Mouse (Mus musculus) liver, embryonic 16.5 days (tissue): ENCODE data around the gene Ap2s1. TPM values are rescaled to one million over a fixed set of nuclear protein-coding genes. Genes with fewer than 3 reads are reported as not detected.

Experiments
- ATAC-seq: fragments of 200-750 bp; cut with Nextera tagmentation; 2 replicates; pipeline ENCODE4 v1.8.0; 2017; ENCODE audit warnings: low read depth, mild to moderate bottlenecking, moderate number of reproducible peaks, moderate library complexity
- H3K27ac ChIP-seq: fragments of 300-500 bp; sonication (generic); 2 replicates; pipeline ENCODE4 v1.5.1; 2014; ENCODE audit warnings: mild to moderate bottlenecking, low read length
- H3K27me3 ChIP-seq: fragments of 300-500 bp; sonication (generic); 2 replicates; pipeline ENCODE4 v1.6.1; 2014; ENCODE audit warnings: low read depth, low read length, mixed read lengths; ENCODE audit not compliant: control insufficient read depth, insufficient read depth
- H3K36me3 ChIP-seq: fragments of 300-500 bp; sonication (generic); 2 replicates; pipeline ENCODE4 v1.6.1; 2014; ENCODE audit warnings: mild to moderate bottlenecking; ENCODE audit not compliant: control insufficient read depth, insufficient read depth
- H3K4me1 ChIP-seq: fragments of 300-500 bp; sonication (generic); 2 replicates; pipeline ENCODE4 v1.6.1; 2014; ENCODE audit warnings: low read depth, low read length, mixed read lengths; ENCODE audit not compliant: control insufficient read depth
- H3K4me2 ChIP-seq: fragments of 300-500 bp; sonication (generic); 2 replicates; pipeline ENCODE4 v1.6.1; 2014; ENCODE audit warnings: low read depth, low read length, mixed read lengths
- H3K4me3 ChIP-seq: fragments of 300-500 bp; sonication (generic); 2 replicates; pipeline ENCODE4 v1.5.1; 2014; ENCODE audit warnings: low read depth, mild to moderate bottlenecking, low read length
- H3K9ac ChIP-seq: fragments of 300-500 bp; sonication (generic); 2 replicates; pipeline ENCODE4 v1.6.1; 2014; ENCODE audit warnings: low read depth, low read length
- H3K9me3 ChIP-seq: fragments of 300-500 bp; sonication (generic); replicated peaks from 2 replicates; pipeline ENCODE4 v1.6.1; 2016; ENCODE audit warnings: low read length; ENCODE audit not compliant: control insufficient read depth
- WGBS: fragments of 180-500 bp; shearing (Covaris S2); extraction: QIAGEN DNeasy Blood & Tissue Kit; methylation state at CpG from one replicate; pipeline ENCODE4 v1.1.7; 2014; ENCODE audit not compliant: insufficient replicate concordance; 5-methylcytosine and 5-hydroxymethylcytosine counted together
- polyA plus RNA-seq: library from polyadenylated mRNA; unstranded; fragments of >200 nt; fragmentation: Nextera tagmentation; extraction: Ambion mirVana; gene quantifications from 2 replicates; pipeline ENCODE4 v1.2.1, GENCODE M21; 2015

Ap2s1 gene
- polyA plus RNA-seq, 1 experiment from 2014 or later, result 155 TPM

DNA sequence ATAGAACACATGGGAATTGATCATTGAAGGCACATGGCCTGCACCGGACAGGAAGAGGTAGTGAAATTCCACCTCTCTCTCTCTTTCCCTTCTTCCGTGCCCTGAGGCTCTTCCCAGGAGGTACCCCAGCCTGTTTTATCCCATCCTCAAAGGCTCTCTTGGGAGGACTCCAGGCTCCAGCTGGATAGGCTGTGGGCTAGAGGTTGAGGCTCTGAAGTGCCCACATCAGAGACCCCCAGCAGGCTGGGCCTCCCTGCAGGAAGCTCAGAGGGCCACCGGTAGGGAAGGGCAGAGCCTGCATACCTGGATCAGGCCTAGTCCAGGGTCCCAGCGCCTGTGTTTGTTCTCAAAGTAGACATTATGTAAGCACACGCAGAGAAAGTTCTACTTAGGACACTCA lies 23.4 kb downstream of the Ap2s1 start:
- no peaks in the 10 kb centered on the region for H3K36me3 ChIP-seq
- no peak overlapping the region for H3K9ac ChIP-seq
- ATAC-seq, result no peak
- H3K9me3 ChIP-seq, result no peaks in the 10 kb centered on the region
- H3K4me3 ChIP-seq, result no peak overlapping the region
- no peaks in the 10 kb centered on the region for H3K4me1 ChIP-seq
- H3K27ac ChIP-seq, result no peak overlapping the region
- no peaks in the 10 kb centered on the region for H3K27me3 ChIP-seq
- no peak overlapping the region for H3K4me2 ChIP-seq
- 64% methylated on average over 5 of the region's 5 CpGs for WGBS

- H3K9me3 ChIP-seq, result no peaks in the 10 kb centered on the region
- no peak overlapping the region for H3K4me3 ChIP-seq
- H3K27me3 ChIP-seq, result no peaks in the 10 kb centered on the region
- H3K27ac ChIP-seq, result no peak overlapping the region
- no peak overlapping the region for H3K4me2 ChIP-seq
- H3K4me1 ChIP-seq, result no peaks in the 10 kb centered on the region
- 65% methylated on average over 7 of the region's 7 CpGs for WGBS
- no peak overlapping the region for H3K9ac ChIP-seq
- no peaks in the 10 kb centered on the region for H3K36me3 ChIP-seq
- no peak for ATAC-seq
Observed at GRCm38 (mm10) chr7:16763463-16764218, 25.4 kb downstream of the Ap2s1 start.

DNA sequence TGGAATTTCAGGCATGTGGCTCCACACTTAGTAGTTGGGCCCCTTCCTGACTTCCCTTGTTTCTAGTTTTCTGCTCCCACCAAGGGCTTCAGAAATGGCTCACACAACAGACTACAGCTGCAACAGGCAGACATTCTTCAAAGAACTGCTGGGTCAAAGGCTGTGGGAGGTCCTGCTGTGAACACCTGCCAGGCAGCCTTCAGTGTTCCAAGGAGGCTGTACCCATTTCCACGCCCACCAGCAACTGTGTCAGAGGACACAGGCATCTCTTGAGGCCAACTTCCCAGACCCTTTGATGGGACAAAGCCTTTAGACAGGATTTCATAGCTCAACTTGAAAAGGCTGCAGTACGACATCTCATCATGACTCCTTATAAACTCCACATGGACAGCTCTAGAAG lies 28.2 kb downstream of the Ap2s1 start:
- WGBS, result 58% methylated on average over 2 of the region's 2 CpGs
- no peak for ATAC-seq
- H3K4me3 ChIP-seq, result no peak overlapping the region
- no peaks in the 10 kb centered on the region for H3K27me3 ChIP-seq
- no peak overlapping the region for H3K4me2 ChIP-seq
- H3K9me3 ChIP-seq, result no peaks in the 10 kb centered on the region
- no peak overlapping the region for H3K27ac ChIP-seq
- H3K4me1 ChIP-seq, result no peaks in the 10 kb centered on the region
- no peaks in the 10 kb centered on the region for H3K36me3 ChIP-seq
- no peak overlapping the region for H3K9ac ChIP-seq

GRCm38 (mm10) chr7:16775888-16776287 lies 37.7 kb downstream of the Ap2s1 start:
- H3K9ac ChIP-seq, result no peak overlapping the region
- no peak overlapping the region for H3K4me3 ChIP-seq
- ATAC-seq, result no peak
- 41% methylated on average over 5 of the region's 5 CpGs for WGBS
- no peaks in the 10 kb centered on the region for H3K27me3 ChIP-seq
- no peaks in the 10 kb centered on the region; the same call in 1 of the 2 replicates for H3K9me3 ChIP-seq
- peaks cover 7% of the 10 kb centered on the region for H3K4me1 ChIP-seq
- H3K4me2 ChIP-seq, result no peak overlapping the region
- no peaks in the 10 kb centered on the region for H3K36me3 ChIP-seq
- H3K27ac ChIP-seq, result no peak overlapping the region

GRCm38 (mm10) chr7:16780076-16780475 lies 41.9 kb downstream of the Ap2s1 start:
- H3K9me3 ChIP-seq, result no peaks in the 10 kb centered on the region
- H3K27ac ChIP-seq, result no peak overlapping the region
- H3K4me3 ChIP-seq, result no peak overlapping the region
- H3K27me3 ChIP-seq, result no peaks in the 10 kb centered on the region
- H3K4me2 ChIP-seq, result no peak overlapping the region
- peaks cover 22% of the 10 kb centered on the region for H3K4me1 ChIP-seq
- no peak for ATAC-seq
- peaks cover 5% of the 10 kb centered on the region; the same call in 1 of the 2 replicates for H3K36me3 ChIP-seq
- 64% methylated on average over 5 of the region's 5 CpGs for WGBS
- H3K9ac ChIP-seq, result no peak overlapping the region

DNA sequence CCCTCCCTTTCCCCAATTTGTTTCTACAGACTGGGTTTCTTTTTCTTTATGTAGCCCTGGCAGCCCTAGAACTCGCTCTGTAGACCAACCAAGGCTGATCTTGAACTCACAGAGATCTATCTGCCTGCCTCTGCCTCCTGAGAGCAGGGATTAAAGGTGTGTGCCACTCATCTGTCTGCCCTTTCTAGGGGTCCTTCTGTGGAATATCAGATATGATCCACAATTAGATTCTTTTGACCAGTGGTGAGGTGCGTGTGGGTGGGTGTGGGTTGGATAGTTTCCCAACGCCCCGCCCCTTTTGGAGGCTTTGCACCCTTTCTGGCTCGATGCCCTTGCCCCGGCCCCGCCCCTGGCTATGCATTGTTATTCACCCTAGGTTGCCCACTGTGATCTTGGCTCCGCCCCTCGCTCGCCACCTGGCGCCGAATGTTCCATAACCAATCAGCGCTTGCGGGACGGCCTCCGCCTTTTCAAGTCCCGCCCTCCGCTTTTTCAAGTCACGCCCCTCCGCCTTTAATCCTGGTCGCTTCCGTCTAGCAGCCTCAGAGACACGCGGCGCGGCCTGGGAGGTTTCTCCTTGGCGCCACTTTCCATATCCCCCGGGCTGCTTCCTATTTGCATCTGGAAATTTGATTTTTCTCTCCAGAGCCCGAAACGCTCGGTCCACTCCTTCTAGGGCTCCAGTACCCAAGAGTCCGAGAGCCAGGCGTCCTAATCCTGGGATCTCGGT lies 42.8 kb downstream of the Ap2s1 start, which contains the start of gene Slc1a5:
TSS of gene Slc1a5 (plus strand) at position 516 of the 730 bp plus-strand sequence.
- H3K27ac ChIP-seq, result peak within 1 kb of the TSS; percentile 99
- peaks cover 12% of the 10 kb centered on the region for H3K36me3 ChIP-seq
- peak within 1 kb of the TSS; percentile 84 for H3K4me2 ChIP-seq
- H3K9me3 ChIP-seq, result no peaks in the 10 kb centered on the region
- 2% methylated on average over 34 of the region's 34 CpGs for WGBS
- no peaks in the 10 kb centered on the region for H3K27me3 ChIP-seq
- H3K4me1 ChIP-seq, result peaks cover 31% of the 10 kb centered on the region
- H3K4me3 ChIP-seq, result peak within 1 kb of the TSS; percentile 96
- peak within 1 kb of the TSS; percentile 98 for H3K9ac ChIP-seq
- ATAC-seq, result peak; percentile 60

- H3K27ac ChIP-seq, result peak overlapping the region; percentile 99
- WGBS, result under 1% methylated on average over 10 of the region's 10 CpGs
- no peak for ATAC-seq
- peaks cover 17% of the 10 kb centered on the region for H3K36me3 ChIP-seq
- H3K4me1 ChIP-seq, result peaks cover 35% of the 10 kb centered on the region
- H3K9me3 ChIP-seq, result no peaks in the 10 kb centered on the region
- H3K4me3 ChIP-seq, result peak overlapping the region; percentile 96
- H3K4me2 ChIP-seq, result peak overlapping the region; percentile 84
- no peaks in the 10 kb centered on the region for H3K27me3 ChIP-seq
- peak overlapping the region; percentile 98 for H3K9ac ChIP-seq
Observed at GRCm38 (mm10) chr7:16781555-16781815, 43.3 kb downstream of the Ap2s1 start.

GRCm38 (mm10) chr7:16781816-16782554 lies 43.8 kb downstream of the Ap2s1 start:
- no peaks in the 10 kb centered on the region for H3K27me3 ChIP-seq
- peak overlapping the region; percentile 84 for H3K4me2 ChIP-seq
- peaks cover 22% of the 10 kb centered on the region for H3K36me3 ChIP-seq
- WGBS, result under 1% methylated on average over 60 of the region's 60 CpGs
- no peak for ATAC-seq
- H3K27ac ChIP-seq, result peak overlapping the region; percentile 99
- H3K4me3 ChIP-seq, result peak overlapping the region; percentile 96
- H3K4me1 ChIP-seq, result peaks cover 36% of the 10 kb centered on the region
- H3K9me3 ChIP-seq, result no peaks in the 10 kb centered on the region
- H3K9ac ChIP-seq, result peak overlapping the region; percentile 98
